Mouse (Mus musculus): ENCODE results near the gene Ror1.

DNA sequence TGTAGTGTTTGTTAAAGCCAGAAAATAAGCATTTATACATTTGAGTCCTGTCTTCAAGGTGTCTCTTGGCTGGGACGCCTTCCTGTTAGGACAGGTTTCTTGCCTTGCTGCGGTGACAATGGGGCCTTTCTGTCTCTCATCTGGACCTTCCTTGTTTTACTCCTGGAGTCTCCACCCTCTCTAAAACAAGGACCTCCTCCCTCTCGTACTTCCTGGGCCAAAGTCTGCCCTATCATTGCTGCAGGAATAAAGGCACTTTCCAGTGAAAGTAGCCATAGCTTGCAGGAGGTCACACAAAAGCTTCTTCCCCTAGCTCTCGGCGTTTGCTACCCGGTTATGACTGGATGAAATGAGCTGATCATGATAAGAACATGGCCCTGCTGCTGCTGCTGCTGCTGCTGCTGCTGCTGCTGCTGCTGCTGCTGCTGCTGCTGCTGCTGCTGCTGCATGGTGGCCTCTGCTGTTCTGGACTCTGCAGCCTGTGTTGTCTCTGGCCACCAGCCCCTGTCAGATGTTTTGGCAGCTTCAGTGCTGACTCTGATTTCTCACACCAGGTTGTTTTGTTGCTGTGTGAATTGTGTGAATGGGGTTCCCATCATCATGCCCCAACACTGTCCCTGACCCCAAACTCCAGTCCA, 92.1 kb downstream of the Ror1 start:
- no peak for TF ChIP-seq CTCF (IDR thresholded peaks at IDR 0.05; ENCODE audit: low read depth, low read length)
- TF ChIP-seq GATA1 (IDR thresholded peaks at IDR 0.05; ENCODE audit: borderline replicate concordance, low read length), result no peak
- TF ChIP-seq TAL1 (conservative IDR thresholded peaks at IDR 0.05; ENCODE audit: low read depth, low read length), result no peak
